Mouse (Mus musculus): ENCODE data around the gene Nosip.
"Not testable (repeated sequence)": the region's sequence is repeated elsewhere in the genome, so short reads cannot be mapped to it uniquely, and the experiment has no call there.

Gene Nosip

GRCm38 (mm10) chr7:45092828-45093515 lies 30.7 kb downstream of the Nosip start:
- no peak for DNase-seq

- no peak for DNase-seq
Observed at GRCm38 (mm10) chr7:45093516-45093905, 31.3 kb downstream of the Nosip start.

- no peak for DNase-seq
Observed at GRCm38 (mm10) chr7:45094121-45094520, 31.9 kb downstream of the Nosip start.

GRCm38 (mm10) chr7:45095367-45095766 lies 33.1 kb downstream of the Nosip start:
- DNase-seq, result no peak

- not testable (repeated sequence) for DNase-seq
Observed at GRCm38 (mm10) chr7:45095965-45096364, 33.7 kb downstream of the Nosip start.

GRCm38 (mm10) chr7:45097479-45097878 lies 35.2 kb downstream of the Nosip start:
- no peak for DNase-seq

- DNase-seq, result no peak
Observed at GRCm38 (mm10) chr7:45098541-45099240, 36.5 kb downstream of the Nosip start.

- DNase-seq, result no peak
Observed at GRCm38 (mm10) chr7:45100046-45100445, 37.8 kb downstream of the Nosip start.

- DNase-seq, result no peak
Observed at GRCm38 (mm10) chr7:45102441-45102840, 40.2 kb downstream of the Nosip start.

- no peak for DNase-seq
Observed at GRCm38 (mm10) chr7:45102940-45103585, 40.8 kb downstream of the Nosip start.

GRCm38 (mm10) chr7:45103652-45104180 lies 41.5 kb downstream of the Nosip start, which contains the start of gene Fcgrt:
TSS of gene Fcgrt (minus strand) at chr7:45103851.
- DNase-seq, result no peak

GRCm38 (mm10) chr7:45104941-45105340 lies 42.7 kb downstream of the Nosip start:
- no peak for DNase-seq

- DNase-seq, result no peak
Observed at GRCm38 (mm10) chr7:45105491-45105890, 43.3 kb downstream of the Nosip start.

- DNase-seq, result no peak
Observed at GRCm38 (mm10) chr7:45106441-45106840, 44.2 kb downstream of the Nosip start.

- DNase-seq, result no peak
Observed at GRCm38 (mm10) chr7:45107052-45107645, 44.9 kb downstream of the Nosip start.

GRCm38 (mm10) chr7:45110089-45110488 lies 47.9 kb downstream of the Nosip start:
- not testable (repeated sequence) for DNase-seq

- no peak for DNase-seq
Observed at GRCm38 (mm10) chr7:45111940-45112339, 49.7 kb downstream of the Nosip start.

GRCm38 (mm10) chr7:45112529-45112928 lies 50.3 kb downstream of the Nosip start:
- DNase-seq, result no peak

GRCm38 (mm10) chr7:45113476-45113875 lies 51.2 kb downstream of the Nosip start:
- no peak for DNase-seq

GRCm38 (mm10) chr7:45117566-45117965 lies 55.3 kb downstream of the Nosip start:
- no peak for DNase-seq

GRCm38 (mm10) chr7:45118336-45118735 lies 56.1 kb downstream of the Nosip start:
- no peak for DNase-seq

GRCm38 (mm10) chr7:45119780-45120709 lies 57.8 kb downstream of the Nosip start:
- no peak for DNase-seq
